Mouse (Mus musculus) c-Kit-positive CD71-negative TER-119-negative erythroid progenitor cells, embryonic 14.5 days (primary cell): Measurements from ENCODE around the gene Wipf1.
"Not testable (repeated sequence)": the region's sequence is repeated elsewhere in the genome, so short reads cannot be mapped to it uniquely, and the experiment has no call there.

ENCODE experiments used
- DNase-seq: peaks from one replicate; pipeline ENCODE4 v3.0.0-alpha.2; 2013; ENCODE audit warnings: low read depth

The Wipf1 gene

DNA sequence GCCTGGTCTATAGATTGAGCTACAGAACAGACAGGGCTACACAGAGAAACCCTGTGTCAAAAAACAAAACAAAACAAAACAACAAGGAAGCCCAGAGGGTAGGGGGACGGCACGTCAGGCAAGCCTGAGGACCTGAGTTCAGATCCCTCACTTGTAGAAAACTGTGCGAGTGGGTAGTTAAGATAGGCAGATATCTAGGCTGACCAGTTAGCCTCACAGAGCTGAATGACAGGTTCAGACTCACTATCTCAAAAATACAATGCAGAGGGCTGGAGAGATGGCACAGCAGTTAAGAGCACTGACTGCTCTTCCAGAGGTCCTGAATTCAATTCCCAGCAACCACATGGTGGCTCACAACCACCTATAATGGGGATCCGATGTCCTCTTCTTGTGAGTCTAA is 23.2 kb downstream of the Wipf1 start:
- not testable (repeated sequence) for DNase-seq

DNA sequence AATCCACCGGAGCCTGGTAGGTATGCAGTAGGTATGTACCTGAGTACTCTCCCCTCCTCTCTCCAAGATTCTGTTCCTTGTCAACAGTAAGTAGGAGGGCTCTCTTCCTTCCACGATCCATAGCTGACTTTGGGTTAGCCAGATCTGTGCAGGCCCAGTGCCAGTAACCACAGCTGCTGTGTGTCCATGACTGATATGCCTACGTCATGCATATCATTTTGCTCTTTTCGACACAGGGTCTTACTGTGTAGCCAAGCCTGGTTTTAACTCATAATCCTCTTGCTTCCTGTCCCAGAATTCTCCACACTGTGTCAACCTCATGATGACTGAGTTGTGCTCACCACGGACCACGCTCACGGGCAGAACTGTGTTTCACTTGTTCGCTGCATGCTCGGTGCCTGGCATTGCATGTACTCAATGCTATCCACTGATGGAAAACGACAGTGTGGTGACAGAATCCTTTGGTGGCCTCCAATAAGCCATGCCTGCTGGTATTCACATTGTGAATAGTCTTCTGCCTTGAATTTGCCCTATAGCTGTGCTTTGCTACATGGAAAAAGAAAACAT is 26.6 kb downstream of the Wipf1 start:
- DNase-seq, result no peak

DNA sequence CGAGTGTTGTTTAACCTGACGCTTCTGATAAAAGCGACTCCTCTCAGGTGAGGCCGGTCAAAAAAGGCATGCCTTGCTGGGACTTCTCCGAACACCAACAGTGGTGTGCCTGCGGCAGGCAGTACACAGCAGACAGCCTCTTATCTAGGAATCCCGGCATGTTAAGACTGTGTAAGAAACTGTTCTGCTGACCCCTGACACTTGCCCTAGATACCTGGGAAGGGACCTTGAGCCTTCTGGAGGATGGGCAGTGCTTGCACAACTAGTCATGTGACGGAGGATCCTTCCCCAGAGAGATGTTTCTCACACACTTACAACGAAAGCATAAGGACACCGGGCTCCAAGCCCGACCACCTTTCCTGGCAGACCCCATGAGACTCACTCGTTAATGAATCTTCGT is 28.7 kb downstream of the Wipf1 start:
- DNase-seq, result no peak

DNA sequence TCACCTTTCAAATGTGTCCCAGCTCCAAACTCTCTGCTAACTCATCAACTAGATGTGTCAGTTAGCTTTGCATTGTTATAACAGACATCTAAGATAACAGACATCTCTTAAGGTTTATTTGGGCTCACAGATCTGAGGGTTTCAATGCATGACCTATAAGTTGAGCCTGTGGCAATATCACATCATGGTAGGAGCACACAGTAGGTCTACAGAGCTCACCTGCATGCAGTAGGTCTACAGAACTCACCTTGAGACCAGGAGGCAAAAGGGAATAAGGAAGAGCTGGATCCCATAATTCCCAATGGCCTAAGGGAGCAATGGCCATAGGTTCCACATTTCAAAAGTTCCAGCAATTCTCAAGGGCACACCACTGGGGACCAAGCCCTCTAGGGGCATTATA is 31.2 kb downstream of the Wipf1 start:
- DNase-seq, result no peak

DNA sequence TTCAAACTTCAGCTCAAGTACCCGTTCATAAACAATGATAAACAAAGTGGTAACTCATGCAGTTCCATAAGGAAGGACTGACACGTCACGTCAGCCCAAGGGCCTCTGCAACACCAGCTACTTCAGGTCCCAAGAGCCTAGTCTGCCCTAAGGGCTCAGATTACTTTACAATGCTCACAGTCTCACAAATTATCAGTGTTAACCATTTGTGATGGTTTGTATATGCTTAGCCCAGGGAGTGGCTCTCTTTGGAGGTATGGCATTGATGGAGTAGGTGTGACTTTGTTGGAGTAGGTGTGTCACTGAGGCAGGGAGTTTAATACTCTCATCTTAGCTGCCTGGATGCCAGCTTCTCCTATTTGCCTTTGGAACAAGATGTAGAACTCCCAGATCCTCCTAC is 32.0 kb downstream of the Wipf1 start:
- no peak for DNase-seq

DNA sequence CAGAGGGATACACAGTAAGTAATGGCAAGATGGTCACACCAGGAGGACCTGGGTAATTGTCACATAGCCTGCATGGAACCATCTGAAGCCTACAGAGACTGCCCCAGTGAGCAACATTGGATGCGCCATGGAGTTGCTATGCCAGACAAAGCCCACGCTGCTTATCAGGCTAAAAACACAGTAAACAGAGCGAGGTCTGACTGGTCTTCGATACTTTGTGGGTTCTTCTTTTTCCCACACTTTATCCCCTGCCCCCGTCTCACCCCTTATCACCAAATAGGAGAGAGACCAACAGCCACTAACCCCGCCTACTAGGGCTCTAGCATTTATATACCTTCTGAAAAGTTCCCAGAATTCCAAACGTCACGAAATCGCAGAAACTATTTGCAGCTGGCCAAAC is 32.6 kb downstream of the Wipf1 start:
- no peak for DNase-seq

DNA sequence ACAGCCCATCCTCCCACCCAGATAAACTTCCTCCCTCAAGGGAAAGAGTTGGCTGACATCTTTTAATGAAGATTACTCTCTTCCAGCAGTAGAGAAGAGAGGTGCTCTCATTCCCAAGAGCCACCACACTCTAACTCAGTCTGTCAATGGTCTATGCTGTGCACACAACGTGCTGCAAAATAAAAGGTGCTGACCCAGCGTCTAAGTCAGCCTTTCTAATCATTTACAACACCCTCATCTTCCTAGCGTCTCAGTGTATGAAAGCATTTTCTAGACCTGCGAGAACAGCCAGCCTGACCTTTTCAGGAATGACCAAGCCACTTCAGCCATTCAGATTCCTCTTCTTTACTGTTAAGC is 33.2 kb downstream of the Wipf1 start:
- no peak for DNase-seq

DNA sequence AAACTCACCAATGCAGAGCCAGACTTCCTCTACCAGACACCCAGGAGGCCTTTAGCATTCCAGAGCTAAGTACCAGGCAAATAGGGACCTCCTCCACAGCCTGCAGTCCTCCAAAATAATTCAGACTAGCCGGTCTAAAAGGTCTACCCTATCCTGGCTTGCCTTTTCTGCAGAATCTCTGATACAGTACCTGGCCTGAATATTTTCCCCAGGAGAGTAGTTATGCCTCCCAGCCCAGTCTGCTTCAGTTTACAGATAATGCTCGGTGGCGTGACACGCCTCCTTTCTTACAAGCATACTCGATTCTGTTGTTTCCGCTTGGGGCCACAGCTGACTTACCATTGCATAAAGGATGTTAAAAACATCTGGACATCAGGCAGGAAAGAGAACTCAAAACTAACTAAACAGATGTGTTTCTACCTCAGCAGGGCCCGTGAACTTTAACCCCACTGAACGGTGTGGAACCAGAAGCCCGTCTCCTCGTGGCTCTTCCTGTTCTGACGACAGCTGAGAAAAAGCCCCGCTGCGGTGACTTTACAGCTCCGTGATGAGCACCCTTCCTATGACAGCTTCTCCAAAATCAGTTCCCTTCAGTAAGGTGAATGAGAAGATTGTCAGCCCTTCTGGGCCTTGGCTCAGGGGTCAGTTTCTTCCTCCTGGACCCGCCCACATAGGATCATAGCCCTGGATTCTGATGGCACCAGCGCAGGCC is 33.8 kb downstream of the Wipf1 start:
- no peak for DNase-seq

DNA sequence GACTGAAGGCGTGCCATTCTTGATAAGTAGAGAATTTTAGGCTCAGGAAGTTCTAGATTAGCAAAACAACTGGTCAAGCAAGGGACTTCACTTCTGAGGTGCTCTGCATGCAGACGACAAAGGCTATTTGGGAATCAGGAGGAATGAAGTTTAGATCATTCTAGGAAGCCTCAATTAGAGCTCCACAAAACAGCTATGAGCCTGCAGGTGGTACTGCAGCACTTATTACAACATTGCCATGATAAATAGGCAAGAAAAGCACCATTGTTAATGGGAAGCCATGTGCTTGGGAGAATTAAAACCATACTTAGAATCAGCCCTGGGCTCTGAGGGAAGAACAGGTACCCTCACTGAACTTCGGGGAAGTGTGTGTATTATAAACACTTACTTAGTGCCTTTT is 36.0 kb downstream of the Wipf1 start:
- no peak for DNase-seq

DNA sequence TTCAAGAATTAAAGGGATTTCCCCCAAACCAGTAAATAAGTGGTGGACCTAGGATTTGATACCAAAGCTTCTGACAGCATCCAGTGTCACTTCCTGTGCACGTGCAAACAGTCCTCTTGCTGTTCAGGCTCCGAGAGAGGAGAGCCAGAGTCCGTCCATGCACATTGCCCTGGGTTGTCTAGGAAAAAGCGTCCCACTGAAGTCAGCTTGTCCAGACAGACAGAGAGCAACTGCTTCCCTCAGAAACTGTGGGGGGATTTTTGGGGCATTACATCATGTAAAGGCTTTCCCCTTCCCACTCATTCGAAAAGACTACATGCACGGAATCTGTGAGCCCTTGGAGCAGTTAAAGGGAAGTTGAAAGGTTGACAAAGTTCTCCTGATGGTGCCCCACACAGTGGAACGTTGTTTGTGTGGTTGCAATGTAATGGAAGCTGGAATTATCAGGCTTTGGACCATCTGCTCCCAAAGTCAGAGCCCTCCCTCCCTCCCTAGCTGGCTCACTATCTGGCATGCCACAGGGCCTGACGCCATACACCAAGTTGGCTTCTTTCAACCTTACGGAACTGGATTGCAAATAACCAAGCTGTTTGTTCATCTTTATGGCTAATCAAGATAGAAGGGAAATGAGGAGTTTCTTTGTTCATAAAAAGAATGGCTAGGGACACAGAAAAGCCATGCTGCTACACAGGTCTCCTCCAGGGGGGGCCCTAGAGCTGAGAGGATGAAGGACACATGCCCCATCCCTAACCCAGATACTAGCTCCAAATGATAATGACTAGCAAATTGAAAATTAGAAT is 37.9 kb downstream of the Wipf1 start:
- DNase-seq, result no peak

DNA sequence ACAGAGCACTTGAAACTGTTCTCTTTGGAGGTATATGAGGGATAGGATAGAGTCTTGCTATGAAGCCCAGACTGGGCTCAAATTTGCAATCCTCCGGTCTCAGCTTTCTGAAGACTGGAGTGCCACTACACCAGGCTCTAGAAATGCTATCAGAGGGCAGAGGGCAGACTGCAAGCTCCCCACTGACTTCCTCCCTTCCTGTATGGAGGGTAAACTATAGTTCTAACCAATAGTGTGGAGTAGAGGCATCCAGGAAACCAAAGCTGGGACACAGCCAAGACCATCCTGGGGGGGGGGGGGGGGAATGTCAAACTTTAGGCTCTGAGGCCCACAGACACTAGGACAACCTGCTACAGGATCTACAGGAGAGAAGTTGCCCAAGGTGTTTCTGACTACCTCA is 39.1 kb downstream of the Wipf1 start:
- DNase-seq, result no peak

DNA sequence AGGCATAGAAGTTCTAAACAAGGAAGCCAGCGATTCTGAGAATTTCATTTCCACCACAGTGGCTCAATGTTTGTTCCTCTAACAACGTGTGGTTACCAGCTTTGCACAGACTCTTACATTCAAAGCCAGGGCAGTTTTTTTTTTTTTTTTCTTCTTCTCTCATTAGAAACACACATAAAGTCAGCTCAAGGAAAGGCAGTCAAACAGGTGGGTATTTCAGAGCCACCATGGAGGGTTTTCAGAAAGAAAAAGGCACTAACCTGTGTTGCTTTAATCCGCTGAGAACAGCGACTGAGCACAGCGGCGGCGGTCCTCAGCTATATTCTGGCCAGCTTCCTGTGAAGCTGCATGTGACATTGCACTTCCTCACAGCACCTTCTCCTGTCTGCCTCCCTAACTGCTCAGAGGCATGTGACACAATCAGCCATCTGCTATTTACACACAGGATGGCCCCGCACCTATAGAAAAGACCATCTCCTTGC is 43.4 kb downstream of the Wipf1 start:
- DNase-seq, result no peak

DNA sequence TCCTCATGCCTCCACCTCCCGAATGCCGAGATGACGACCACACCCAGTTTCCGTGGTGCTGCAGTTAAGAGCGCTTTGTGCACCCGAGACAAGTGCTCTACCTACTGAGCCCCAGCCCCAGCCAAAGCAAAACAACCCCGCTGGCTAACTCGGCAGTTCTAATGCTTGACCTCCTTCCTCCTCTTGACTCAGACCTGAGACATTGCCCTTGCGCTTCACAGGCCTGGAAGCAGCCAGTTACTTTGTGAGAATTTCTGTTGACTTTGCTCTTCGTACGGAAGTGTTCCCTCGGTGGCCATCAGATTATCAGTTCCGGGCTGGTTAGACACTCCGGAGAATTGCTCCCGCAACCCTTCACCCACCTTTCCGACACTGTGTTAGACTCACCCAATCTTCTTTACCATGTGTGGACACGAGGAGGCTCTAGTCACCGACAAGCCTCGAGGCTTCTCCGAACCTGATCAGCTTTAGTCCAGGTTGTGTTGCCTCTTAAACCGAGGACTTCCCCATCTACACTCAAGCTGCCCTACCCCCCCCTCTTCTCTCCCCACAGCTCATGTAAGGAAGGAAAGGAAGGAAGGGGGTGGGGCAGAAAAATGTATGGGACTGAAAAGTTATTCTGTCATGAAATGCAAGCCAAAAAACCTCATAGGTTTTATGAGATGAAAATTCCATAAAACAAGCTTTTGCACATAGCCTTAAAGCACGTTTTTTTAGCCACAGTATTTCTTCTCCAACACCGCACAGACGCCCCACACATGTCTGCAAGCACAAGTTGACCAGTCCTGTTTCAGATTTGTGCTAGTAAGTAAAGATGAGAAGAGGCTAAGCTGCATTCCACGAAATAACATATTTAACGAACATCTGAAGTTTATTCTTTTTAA is 44.1 kb downstream of the Wipf1 start:
- DNase-seq, result peak; percentile 66

DNA sequence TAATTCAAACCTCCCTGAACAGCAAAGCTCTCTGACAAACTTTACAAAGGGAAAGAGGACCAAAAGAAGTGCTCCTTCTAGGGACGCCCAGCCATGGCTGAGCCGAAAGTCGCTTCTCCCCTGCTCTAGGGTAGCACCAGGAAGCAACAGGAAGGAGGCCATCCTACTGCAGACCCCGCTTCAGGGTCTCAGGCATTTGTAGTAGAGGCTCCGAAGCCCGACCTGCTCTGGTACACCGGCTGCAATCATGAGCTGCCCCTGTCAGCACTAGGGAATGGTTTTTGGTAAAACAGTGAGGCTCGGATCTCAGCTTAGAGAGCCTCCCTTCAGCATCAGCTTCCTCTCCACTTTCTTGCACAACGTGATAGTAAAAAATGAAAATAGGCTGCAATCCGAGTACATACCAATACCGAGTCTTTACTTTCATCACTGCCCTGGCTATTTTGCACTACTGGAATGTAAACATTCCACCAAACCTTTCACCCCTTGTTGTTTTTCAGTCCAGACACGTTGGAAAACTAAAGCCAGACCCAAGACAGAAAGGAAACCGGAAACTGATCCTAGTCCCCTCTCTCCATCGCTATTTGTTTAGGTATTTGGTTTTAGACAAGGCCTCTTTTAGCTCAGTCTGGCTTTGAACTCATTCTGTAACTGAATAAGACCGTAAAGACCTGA is 44.8 kb downstream of the Wipf1 start:
- DNase-seq, result no peak

DNA sequence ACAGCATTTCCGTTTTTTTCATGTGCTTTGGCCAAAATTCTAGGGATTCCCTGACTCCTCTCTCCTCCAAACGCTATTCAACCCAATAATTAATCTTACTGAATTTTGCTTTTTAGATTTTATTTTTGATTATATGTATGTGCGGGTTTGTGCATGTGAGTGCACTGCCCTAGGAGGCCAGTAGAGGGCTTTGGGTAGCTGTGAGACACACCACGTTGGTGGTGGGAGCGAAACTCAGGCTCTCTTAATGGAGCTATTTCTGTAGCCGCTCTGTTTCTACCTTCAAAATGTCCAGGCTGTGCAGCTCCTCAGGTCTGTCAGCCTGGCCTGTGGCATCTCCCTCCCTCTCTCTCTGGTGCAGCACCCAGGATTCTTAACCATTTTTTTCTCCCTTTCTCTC is 50.7 kb downstream of the Wipf1 start:
- DNase-seq, result no peak

DNA sequence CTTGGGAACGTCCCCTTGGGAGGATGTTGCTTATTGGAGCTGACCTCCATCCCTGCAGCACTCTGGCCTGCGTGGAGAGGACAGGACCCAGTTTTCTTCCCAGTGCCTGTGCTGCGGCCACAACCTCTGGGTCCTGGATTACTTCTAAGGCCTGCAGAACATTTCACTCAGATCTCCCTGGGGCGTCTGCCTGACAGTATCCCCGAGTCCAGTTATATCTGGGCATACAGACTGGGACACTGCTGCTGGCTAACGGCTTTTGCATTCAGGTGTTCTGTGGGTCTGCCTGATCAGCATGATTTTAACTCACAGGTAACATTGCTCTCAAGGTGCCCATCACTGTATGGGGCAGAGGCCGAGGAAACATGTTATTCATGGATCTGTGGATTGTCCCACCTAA is 52.0 kb downstream of the Wipf1 start:
- no peak for DNase-seq

DNA sequence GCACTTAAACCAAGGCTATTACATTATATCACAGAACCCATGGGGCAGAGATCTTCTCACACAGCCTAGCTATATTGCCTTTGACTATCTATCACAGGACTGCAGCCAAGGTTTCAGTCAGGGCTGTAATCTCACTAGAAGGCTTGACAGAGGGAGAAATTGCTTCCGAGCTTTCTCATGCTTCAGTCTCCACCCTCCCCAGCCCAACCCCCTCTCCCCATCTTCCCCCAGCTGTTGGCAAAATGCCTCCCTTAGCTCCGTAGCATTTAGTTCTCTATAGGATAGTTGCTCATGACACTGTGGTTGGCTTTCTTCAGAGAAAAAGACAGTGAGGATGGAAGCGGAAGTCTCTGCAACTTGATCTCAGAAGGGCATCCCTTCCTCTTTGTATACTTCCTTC is 54.0 kb downstream of the Wipf1 start:
- DNase-seq, result no peak

DNA sequence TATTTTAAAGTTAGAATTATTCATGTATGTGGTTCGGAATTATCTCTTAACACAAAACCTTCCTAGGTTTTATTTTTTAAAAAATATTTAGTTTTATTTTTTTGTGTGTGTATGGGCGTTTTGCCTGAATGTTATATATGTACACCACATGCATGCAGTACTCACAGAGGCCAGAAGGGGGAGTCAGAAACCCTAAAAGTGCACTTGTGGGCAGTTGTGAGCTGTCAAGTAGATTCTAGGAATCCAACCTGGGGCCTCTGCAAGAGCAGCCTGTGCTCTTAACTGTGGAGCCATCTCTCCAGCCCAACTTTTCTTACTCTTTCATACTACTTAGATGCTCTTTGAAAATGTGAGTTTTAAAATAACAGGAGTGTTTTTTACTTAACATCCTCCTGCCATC is 57.4 kb downstream of the Wipf1 start:
- no peak for DNase-seq

DNA sequence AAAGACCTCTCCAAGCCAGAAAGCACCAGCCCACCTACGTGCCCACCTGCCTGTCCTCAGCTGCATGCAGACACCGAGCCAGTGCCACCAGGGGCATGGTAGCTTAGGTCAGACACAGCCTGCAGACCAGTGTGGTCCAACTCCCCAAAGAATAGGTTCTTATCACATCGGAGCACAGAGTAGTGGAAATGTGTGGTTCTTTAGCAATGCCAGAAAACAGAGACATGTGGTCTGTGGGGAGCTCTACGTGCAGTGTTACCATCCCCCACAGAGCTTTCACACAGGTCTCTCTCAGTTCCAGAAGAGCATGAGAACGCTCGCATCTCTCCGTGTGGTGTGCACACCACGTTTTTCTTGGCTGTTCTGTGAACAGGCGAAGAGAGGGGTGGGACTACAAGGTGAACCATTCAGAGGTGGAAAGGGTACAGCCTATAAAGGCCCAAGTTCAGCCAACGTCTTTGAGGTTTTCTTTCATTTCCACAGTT is 59.3 kb downstream of the Wipf1 start:
- DNase-seq, result no peak

DNA sequence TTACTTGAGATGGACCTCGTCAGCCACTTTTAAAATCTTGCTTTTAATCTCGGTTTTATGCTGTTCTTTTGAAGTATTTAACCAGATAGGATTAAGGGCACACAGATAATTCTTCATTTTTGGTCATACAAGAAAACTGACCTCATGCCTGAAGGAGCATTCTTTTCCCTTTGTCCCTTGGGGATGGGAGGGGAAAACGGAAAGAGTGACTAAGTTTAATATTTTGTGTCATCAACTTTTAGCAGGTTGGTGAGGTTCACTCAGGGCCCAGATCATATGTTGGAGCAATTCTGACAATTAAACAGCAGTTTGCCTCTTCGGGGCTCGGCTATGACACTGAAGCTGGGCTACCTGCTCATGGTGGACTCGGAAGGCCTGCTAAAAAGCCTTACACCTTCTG is 60.0 kb downstream of the Wipf1 start:
- no peak for DNase-seq

DNA sequence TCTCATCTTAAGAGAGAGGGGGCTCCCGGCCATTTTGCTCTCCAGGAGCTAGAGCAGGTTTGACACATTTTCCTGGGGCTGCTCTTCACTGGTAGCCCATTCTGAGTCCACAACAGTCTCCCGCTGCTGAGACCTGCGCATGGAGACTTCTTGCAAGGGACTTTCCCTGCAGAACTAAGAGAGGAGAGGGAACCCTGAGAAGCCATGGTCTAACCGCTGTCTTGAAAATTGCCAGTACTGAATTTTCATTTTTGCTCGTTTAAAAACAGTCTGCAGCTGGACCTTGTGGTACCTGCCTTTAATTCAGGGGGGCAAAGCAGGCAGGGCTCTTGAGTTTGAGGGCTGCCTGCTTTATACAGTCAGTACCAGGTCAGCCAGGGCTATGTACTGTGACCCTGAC is 60.5 kb downstream of the Wipf1 start:
- no peak for DNase-seq
